Mouse (Mus musculus): ENCODE results near the gene Cmklr1. TPM values are rescaled to one million over a fixed set of nuclear protein-coding genes. Genes with fewer than 3 reads are reported as not detected.

The Cmklr1 gene
- polyA plus RNA-seq, 1 experiment from 2014 or later = 7.5 TPM

GRCm38 (mm10) chr5:113677541-113677940, 27.3 kb upstream of the Cmklr1 start:
- no peak overlapping the region for H3K4me2 ChIP-seq (ENCODE audit: low read length)
- WGBS = 87% methylated on average over 5 of the region's 7 CpGs
- H3K27ac ChIP-seq = no peak overlapping the region
- H3K4me3 ChIP-seq (replicated peaks; ENCODE audit: low read depth, low read length) = no peak overlapping the region
- H3K36me3 ChIP-seq (ENCODE audit: insufficient read depth, low read length) = no peaks in the 10 kb centered on the region
- H3K9ac ChIP-seq (ENCODE audit: low read depth, low read length) = no peak overlapping the region
- no peaks in the 10 kb centered on the region for H3K4me1 ChIP-seq (replicated peaks; ENCODE audit: insufficient read depth, low read length)
- no peak for TF ChIP-seq CTCF (IDR thresholded peaks at IDR 0.05; ENCODE audit: low read depth)
- no peaks in the 10 kb centered on the region for H3K27me3 ChIP-seq (ENCODE audit: insufficient read depth, low read length)
- DNase-seq (ENCODE audit: low spot score) (no peak), ATAC-seq (replicated peaks; ENCODE audit: low FRiP score, low read depth) (no peak)
- no peaks in the 10 kb centered on the region for H3K9me3 ChIP-seq (replicated peaks; ENCODE audit: low read length)

- DNase-seq (ENCODE audit: low spot score) = peak; percentile 12
- Histone ChIP-seq H3K4me2 (ENCODE audit: low read length) (no peak overlapping the region), H3K9me3 (replicated peaks; ENCODE audit: low read length) (no peaks in the 10 kb centered on the region), H3K9ac (ENCODE audit: low read depth, low read length) (no peak overlapping the region), H3K4me1 (replicated peaks; ENCODE audit: insufficient read depth, low read length) (no peaks in the 10 kb centered on the region), H3K27ac (no peak overlapping the region), H3K27me3 (ENCODE audit: insufficient read depth, low read length) (no peaks in the 10 kb centered on the region), H3K4me3 (replicated peaks; ENCODE audit: low read depth, low read length) (no peak overlapping the region), H3K36me3 (ENCODE audit: insufficient read depth, low read length) (no peaks in the 10 kb centered on the region)
- 60% methylated on average over 7 of the region's 7 CpGs for WGBS
- no peak for ATAC-seq (replicated peaks; ENCODE audit: low FRiP score, low read depth)
- TF ChIP-seq CTCF (IDR thresholded peaks at IDR 0.05; ENCODE audit: low read depth) = no peak
Observed at GRCm38 (mm10) chr5:113674851-113675250, 24.6 kb upstream of the Cmklr1 start.

- 71% methylated on average over 7 of the region's 7 CpGs for WGBS
- Histone ChIP-seq H3K4me3 (replicated peaks; ENCODE audit: low read depth, low read length) (no peak overlapping the region), H3K4me2 (ENCODE audit: low read length) (no peak overlapping the region), H3K9me3 (replicated peaks; ENCODE audit: low read length) (no peaks in the 10 kb centered on the region), H3K27ac (no peak overlapping the region), H3K36me3 (ENCODE audit: insufficient read depth, low read length) (no peaks in the 10 kb centered on the region), H3K27me3 (ENCODE audit: insufficient read depth, low read length) (no peaks in the 10 kb centered on the region), H3K4me1 (replicated peaks; ENCODE audit: insufficient read depth, low read length) (no peaks in the 10 kb centered on the region), H3K9ac (ENCODE audit: low read depth, low read length) (no peak overlapping the region)
- TF ChIP-seq CTCF (IDR thresholded peaks at IDR 0.05; ENCODE audit: low read depth) = no peak
- ATAC-seq (replicated peaks; ENCODE audit: low FRiP score, low read depth) = no peak
- peak; percentile 25 for DNase-seq (ENCODE audit: low spot score)
Observed at GRCm38 (mm10) chr5:113672456-113672855, 22.2 kb upstream of the Cmklr1 start.

- Histone ChIP-seq H3K9me3 (replicated peaks; ENCODE audit: low read length) (no peaks in the 10 kb centered on the region), H3K9ac (ENCODE audit: low read depth, low read length) (no peak overlapping the region), H3K27ac (no peak overlapping the region), H3K27me3 (ENCODE audit: insufficient read depth, low read length) (no peaks in the 10 kb centered on the region), H3K36me3 (ENCODE audit: insufficient read depth, low read length) (no peaks in the 10 kb centered on the region), H3K4me2 (ENCODE audit: low read length) (no peak overlapping the region), H3K4me1 (replicated peaks; ENCODE audit: insufficient read depth, low read length) (no peaks in the 10 kb centered on the region), H3K4me3 (replicated peaks; ENCODE audit: low read depth, low read length) (no peak overlapping the region)
- WGBS = 73% methylated on average over 6 of the region's 6 CpGs
- no peak for ATAC-seq (replicated peaks; ENCODE audit: low FRiP score, low read depth)
- no peak for DNase-seq (ENCODE audit: low spot score)
- TF ChIP-seq CTCF (IDR thresholded peaks at IDR 0.05; ENCODE audit: low read depth) = no peak
Observed at GRCm38 (mm10) chr5:113670597-113670996, 20.4 kb upstream of the Cmklr1 start.

- no peak for TF ChIP-seq CTCF (IDR thresholded peaks at IDR 0.05; ENCODE audit: low read depth)
- Histone ChIP-seq H3K9me3 (replicated peaks; ENCODE audit: low read length) (no peaks in the 10 kb centered on the region), H3K4me3 (replicated peaks; ENCODE audit: low read depth, low read length) (no peak overlapping the region), H3K27ac (no peak overlapping the region), H3K27me3 (ENCODE audit: insufficient read depth, low read length) (no peaks in the 10 kb centered on the region), H3K36me3 (ENCODE audit: insufficient read depth, low read length) (no peaks in the 10 kb centered on the region), H3K4me2 (ENCODE audit: low read length) (no peak overlapping the region), H3K4me1 (replicated peaks; ENCODE audit: insufficient read depth, low read length) (no peaks in the 10 kb centered on the region), H3K9ac (ENCODE audit: low read depth, low read length) (no peak overlapping the region)
- ATAC-seq (replicated peaks; ENCODE audit: low FRiP score, low read depth) = no peak
- WGBS = 63% methylated on average over 3 of the region's 3 CpGs
- DNase-seq (ENCODE audit: low spot score) = no peak
Observed at GRCm38 (mm10) chr5:113670110-113670509, 19.9 kb upstream of the Cmklr1 start.

- 74% methylated on average over 12 of the region's 12 CpGs for WGBS
- Histone ChIP-seq H3K4me2 (ENCODE audit: low read length) (no peak overlapping the region), H3K9me3 (replicated peaks; ENCODE audit: low read length) (no peaks in the 10 kb centered on the region), H3K36me3 (ENCODE audit: insufficient read depth, low read length) (no peaks in the 10 kb centered on the region), H3K4me3 (replicated peaks; ENCODE audit: low read depth, low read length) (no peak overlapping the region), H3K27ac (no peak overlapping the region), H3K9ac (ENCODE audit: low read depth, low read length) (no peak overlapping the region), H3K4me1 (replicated peaks; ENCODE audit: insufficient read depth, low read length) (no peaks in the 10 kb centered on the region), H3K27me3 (ENCODE audit: insufficient read depth, low read length) (no peaks in the 10 kb centered on the region)
- no peak for DNase-seq (ENCODE audit: low spot score)
- no peak for ATAC-seq (replicated peaks; ENCODE audit: low FRiP score, low read depth)
- TF ChIP-seq CTCF (IDR thresholded peaks at IDR 0.05; ENCODE audit: low read depth) = no peak
Observed at GRCm38 (mm10) chr5:113664629-113665195, 14.5 kb upstream of the Cmklr1 start.

- Histone ChIP-seq H3K27me3 (ENCODE audit: insufficient read depth, low read length) (no peaks in the 10 kb centered on the region), H3K4me1 (replicated peaks; ENCODE audit: insufficient read depth, low read length) (no peaks in the 10 kb centered on the region), H3K4me2 (ENCODE audit: low read length) (no peak overlapping the region), H3K9me3 (replicated peaks; ENCODE audit: low read length) (no peaks in the 10 kb centered on the region), H3K9ac (ENCODE audit: low read depth, low read length) (no peak overlapping the region), H3K27ac (no peak overlapping the region), H3K4me3 (replicated peaks; ENCODE audit: low read depth, low read length) (no peak overlapping the region), H3K36me3 (ENCODE audit: insufficient read depth, low read length) (no peaks in the 10 kb centered on the region)
- DNase-seq (ENCODE audit: low spot score) (no peak), ATAC-seq (replicated peaks; ENCODE audit: low FRiP score, low read depth) (no peak)
- no peak for TF ChIP-seq CTCF (IDR thresholded peaks at IDR 0.05; ENCODE audit: low read depth)
- 94% methylated on average over 6 of the region's 6 CpGs for whole genome bisulfite sequencing
Observed at GRCm38 (mm10) chr5:113664127-113664526, 13.9 kb upstream of the Cmklr1 start.

Data from kidney, postnatal 0 days (tissue).